Mouse (Mus musculus) adrenal gland, adult 8-10 months (tissue): ENCODE measurements at regions not wholly inside any gene's neighbourhood (a gene's known extent, or its start where the extent isn't known, plus 50 kb on each side); places are given as distances from the start of the nearest gene placed in this dataset.

Source experiments
- DNase-seq: peaks from one replicate; pipeline ENCODE4 v3.0.0; 2022

- DNase-seq, result no peak
Measured at GRCm38 (mm10) chr9:43627558-43627957, 116.2 kb upstream of the Nectin1 start.

GRCm38 (mm10) chr9:43628786-43629185, 115.0 kb upstream of the Nectin1 start:
- DNase-seq, result no peak

DNA sequence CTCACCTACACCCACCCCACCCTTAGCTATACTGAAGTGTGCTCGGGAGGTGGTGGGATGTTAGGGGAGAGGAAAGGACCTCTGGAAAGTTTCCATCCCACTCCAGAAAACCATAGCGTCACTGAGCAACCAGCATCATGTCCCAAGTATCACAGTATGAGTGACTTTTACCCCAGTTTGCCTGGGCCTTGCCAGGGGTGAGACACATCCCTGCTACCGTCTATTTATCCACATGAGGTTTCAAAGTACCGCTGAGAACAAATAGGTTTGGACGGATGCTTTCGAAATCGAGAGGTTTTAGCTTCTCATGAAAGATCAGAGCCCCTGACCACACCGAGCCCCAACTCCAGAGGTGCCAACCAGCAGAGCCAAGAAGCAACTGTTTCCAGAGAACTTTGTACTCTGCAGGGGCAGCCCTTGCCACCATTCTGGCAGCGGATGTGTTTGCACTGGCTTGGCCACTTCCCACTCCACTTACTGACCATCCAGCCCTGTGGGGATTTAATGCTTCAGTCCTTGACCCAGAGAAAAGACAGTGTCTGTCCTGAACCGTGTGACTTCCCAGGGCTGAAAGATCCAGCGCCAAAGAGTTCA, 107.3 kb upstream of the Nectin1 start:
- DNase-seq, result no peak

DNA sequence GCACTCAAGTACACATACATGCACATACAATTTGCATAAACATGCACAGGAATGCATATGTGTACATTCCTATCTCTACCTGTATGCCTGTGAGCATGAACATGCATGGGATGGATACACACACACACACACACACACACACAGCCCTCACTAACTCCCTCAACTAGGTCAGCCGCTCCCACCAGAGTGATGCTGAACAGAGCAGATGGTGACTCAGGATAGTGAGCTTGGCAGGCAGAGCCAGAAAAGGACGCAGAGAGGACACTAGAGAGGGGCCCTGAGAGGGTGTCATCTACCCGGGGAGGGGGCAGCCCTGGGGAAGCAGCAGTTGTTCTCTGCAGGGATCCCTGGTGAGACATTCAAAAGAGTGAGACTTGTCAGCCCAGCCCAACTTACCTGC, 85.6 kb upstream of the Nectin1 start:
- DNase-seq, result no peak

GRCm38 (mm10) chr9:43659237-43659636, 84.5 kb upstream of the Nectin1 start:
- no peak for DNase-seq

DNA sequence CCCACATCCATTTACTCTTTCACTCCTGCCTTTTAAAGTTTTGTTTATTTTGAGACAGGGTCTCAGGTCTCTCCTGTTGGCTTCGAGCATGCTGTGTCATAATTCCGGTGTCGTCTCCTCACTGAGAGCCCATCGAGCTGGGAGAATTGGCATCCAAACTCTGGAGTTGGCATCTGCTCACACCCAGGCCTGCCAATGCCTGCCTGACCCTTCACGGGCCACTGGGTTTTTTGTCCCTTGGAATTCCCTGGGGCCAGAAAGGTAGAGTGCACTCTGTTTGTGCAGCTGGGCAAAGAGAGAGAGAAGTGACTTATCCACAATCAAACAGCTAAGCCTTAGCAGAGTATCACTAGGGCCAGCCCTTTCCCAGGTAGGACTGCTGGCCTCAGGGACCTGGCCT, 83.6 kb upstream of the Nectin1 start:
- no peak for DNase-seq

DNA sequence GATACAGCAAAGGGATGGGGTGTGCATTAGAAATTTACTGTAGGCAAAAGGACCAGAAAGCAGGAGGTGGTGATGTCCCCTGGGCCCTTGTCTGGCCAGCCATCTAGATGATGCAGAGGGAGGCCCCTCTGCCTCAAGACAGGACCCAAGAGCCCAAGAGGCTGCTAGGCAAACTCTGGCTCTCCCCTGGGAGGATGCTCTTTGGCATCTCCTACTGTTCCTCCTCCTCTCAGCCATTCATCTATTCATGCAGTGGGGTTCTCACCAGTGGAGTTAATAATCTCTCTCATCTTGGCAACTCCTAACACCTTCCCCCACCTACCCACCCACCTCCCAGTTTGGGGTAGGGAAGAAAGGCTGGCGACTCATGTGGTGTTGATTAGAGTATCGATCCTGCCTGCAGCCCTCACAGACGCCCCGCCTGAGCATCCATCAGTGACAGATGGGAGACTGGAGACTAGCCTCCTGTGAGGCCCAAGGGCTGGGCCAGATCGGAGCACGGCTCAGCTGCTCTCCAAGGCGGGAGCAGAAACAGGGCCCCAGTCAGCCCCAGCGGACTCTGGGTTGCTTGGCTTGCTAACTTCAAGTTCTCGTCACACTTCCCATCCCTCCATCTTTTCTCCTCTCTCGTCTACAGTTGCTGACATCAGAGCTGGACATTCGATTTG, 82.8 kb upstream of the Nectin1 start:
- DNase-seq, result no peak

GRCm38 (mm10) chr9:43661646-43662045, 82.1 kb upstream of the Nectin1 start:
- DNase-seq, result no peak

- no peak for DNase-seq
Measured at GRCm38 (mm10) chr9:43667386-43667785, 76.4 kb upstream of the Nectin1 start.

DNA sequence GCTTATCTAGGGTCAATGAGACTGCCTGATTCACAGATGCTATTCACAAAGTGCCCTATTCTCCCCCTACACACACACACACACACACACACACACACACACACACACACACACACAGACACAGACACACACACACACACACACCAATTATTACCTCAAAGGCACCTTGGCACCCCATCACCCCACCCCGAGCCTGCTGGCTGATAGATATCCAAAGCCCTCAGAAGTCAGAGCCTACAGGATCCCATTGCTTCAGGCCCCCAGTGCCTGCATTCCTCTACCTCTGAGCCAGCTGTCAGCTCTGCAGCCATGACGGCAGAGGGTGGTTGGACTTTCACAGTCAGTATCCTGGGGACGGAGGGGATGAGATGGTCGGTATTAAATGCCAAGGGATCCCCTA, 75.8 kb upstream of the Nectin1 start:
- DNase-seq, result no peak

DNA sequence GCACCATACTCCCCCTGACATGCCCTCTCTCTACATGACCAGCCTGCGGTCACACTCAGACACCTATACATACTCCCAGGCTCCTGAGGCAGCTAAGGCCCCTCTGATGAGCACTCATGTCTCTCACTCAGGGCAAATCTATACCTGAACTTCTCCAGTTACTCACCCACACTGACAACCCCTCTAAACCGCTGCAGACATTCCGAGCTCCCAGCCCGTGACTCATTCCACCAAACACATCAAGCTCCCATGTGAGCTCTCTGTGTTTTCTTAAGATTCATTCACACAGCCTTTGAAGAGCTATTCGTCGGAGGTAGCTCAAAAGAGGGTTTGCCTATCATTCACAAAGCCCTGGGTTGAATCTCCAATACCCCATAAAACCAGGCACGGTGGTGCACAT, 75.1 kb upstream of the Nectin1 start:
- DNase-seq, result no peak

GRCm38 (mm10) chr9:43670563-43670962, 73.2 kb upstream of the Nectin1 start:
- DNase-seq, result no peak

DNA sequence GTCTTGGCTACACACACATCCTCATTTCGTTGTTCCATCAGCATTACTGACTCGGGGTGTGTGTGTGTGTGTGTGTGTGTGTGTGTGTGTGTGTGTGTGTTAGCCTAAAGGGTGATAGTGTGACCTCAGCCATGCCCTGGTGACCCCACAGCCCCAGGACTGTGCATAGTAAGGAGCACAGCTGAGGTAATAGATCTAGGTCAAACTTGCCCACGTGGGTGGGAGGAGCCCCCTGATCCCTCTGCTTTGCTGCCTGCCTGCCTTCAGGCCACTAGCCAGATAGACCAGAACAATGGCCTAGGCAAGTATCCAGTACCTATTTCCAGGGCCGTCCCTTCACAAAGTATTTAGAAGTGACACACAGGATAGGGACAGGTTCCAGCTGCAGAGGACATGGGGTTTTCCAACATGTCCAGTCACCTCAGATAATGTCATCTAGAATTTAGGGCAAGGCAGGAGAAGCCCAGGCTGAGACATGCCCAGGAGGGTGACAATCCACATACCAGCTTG, 70.6 kb upstream of the Nectin1 start:
- DNase-seq, result no peak

DNA sequence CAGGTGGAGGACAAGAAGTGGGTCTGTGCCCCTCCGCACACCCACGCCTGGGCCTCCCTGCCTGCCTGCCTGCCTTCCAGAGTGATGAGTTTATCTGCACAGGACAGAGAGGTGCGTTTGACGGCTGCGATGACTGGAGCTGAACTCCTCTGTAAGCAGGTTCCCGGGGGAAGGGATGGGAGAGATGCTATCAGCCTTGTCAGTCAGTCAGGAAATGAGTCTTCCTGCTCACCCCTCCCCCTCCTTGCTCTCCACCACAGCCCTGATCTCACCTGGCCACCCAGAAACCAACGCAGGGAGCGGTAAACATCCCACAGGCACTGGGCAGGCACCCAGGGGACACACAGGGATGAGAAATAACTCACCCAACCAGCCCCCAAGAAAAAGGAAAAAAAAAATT, 69.5 kb upstream of the Nectin1 start:
- no peak for DNase-seq

GRCm38 (mm10) chr9:43676011-43676410, 67.8 kb upstream of the Nectin1 start:
- DNase-seq, result no peak

DNA sequence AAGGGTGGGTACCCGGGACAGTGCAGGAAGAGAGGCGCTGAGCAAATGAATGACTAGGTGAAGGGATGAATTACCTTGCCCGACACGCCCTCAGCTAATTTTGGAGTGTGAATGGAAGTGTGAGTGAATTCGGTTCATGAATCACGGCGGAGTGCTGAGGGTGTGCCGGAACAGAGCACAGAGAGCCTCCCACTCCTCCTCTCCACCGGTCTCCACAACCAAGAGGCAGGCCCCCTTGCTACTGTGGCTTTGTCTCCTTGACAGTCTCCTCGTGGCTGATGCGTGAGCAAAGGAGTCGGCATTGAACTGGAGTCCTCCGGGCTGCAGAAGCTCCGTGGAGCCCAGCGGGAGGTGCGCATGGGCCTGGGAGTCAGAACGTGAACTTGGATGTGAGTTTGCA, 64.5 kb upstream of the Nectin1 start:
- no peak for DNase-seq

DNA sequence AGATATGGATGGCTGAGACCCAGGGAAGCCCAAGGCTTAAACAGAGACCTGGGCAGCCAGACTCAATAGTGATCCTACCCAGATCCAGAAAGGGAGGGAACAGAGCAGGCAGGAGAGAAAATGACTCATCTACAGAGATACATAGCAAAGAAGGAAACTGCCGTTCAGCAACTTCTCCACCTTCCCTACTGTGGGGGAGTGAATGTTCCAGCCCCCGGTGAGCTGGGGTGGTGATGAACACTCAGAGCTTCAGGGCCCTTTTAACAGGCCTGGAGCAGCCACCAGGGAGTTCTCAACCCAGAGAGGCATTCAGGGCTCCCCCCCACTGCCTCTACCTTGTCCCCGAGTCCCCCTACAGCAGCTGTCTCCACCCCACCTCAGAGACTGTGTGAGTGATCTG, 62.5 kb upstream of the Nectin1 start:
- no peak for DNase-seq

DNA sequence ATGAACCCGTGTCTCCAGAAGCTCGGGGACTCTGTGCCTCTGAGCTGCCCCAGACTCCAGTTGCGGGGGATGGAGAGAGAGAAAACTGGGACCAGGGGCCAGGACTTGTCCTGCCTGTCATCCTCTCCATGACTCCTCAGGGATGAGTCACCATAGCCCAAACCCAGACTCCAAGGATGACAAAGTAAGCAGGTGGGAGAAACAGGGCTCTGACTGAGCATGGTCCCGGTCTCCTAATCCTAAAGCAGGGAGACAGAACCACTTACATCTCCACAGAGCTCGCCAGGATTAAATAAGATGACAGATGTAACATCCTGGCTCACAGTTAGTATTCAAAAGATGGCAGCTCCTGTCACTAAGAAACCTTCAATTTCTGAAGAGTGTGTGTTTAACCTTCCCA, 61.7 kb upstream of the Nectin1 start:
- DNase-seq, result no peak

GRCm38 (mm10) chr9:43684596-43684995, 59.2 kb upstream of the Nectin1 start:
- no peak for DNase-seq

- no peak for DNase-seq
Measured at GRCm38 (mm10) chr9:43692015-43692414, 51.8 kb upstream of the Nectin1 start.

- no peak for DNase-seq
Measured at GRCm38 (mm10) chr9:43692538-43692937, 51.2 kb upstream of the Nectin1 start.
